Mouse (Mus musculus): ENCODE results near the gene Zer1. TPM values are rescaled to one million over a fixed set of nuclear protein-coding genes. Genes with fewer than 3 reads are reported as not detected.
A peak's percentile ranks its signal among the peaks of the same experiment; 100 is the strongest.
"Not testable (repeated sequence)": the region's sequence is repeated elsewhere in the genome, so short reads cannot be mapped to it uniquely, and the experiment has no call there.

Gene Zer1
- polyA plus RNA-seq, 1 experiment from 2014 or later: 14.5 TPM

GRCm38 (mm10) chr2:30144436-30144835, 20.1 kb upstream of the Zer1 start:
- no peak for ATAC-seq (replicated peaks)
- Histone ChIP-seq H3K4me2 (replicated peaks) (no peak overlapping the region), H3K9me3 (no peaks in the 10 kb centered on the region), H3K27ac (replicated peaks) (no peak overlapping the region), H3K36me3 (peaks cover 92% of the 10 kb centered on the region), H3K9ac (replicated peaks) (no peak overlapping the region), H3K27me3 (no peaks in the 10 kb centered on the region), H3K4me3 (no peak overlapping the region), H3K4me1 (no peaks in the 10 kb centered on the region)
- 96% methylated on average over 4 of the region's 4 CpGs for WGBS

GRCm38 (mm10) chr2:30140021-30140420, 15.6 kb upstream of the Zer1 start:
- H3K27ac ChIP-seq (replicated peaks); H3K4me1 ChIP-seq; H3K9me3 ChIP-seq; H3K9ac ChIP-seq (replicated peaks); ATAC-seq (replicated peaks); H3K4me2 ChIP-seq (replicated peaks); H3K27me3 ChIP-seq; H3K4me3 ChIP-seq: not testable (repeated sequence)
- WGBS: 88% methylated on average over 4 of the region's 4 CpGs
- peaks cover 74% of the 10 kb centered on the region for H3K36me3 ChIP-seq

DNA sequence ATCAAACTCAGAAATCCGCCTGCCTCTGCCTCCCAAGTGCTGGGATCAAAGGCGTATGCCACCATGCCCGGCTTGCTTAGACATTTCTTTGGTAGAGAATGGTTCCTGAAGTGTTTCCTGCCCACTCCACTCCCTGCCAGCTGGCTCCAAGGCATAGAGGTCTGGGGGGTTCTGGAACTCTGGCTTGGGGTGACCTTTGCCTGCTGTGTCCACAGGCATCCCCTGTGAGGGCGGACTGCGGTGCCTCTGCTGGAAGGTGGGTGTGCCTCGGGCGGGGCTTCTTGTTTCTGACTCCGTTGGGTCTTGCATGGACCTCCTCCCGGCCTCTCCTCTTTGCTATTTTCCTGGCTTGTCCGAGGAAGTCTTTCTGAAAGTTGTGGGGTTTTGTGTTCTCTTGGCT, 12.1 kb upstream of the Zer1 start:
- Histone ChIP-seq H3K27me3 (no peaks in the 10 kb centered on the region), H3K27ac (replicated peaks) (no peak overlapping the region), H3K9ac (replicated peaks) (no peak overlapping the region), H3K4me1 (peaks cover 21% of the 10 kb centered on the region), H3K36me3 (peaks cover 38% of the 10 kb centered on the region), H3K9me3 (no peaks in the 10 kb centered on the region), H3K4me3 (no peak overlapping the region), H3K4me2 (replicated peaks) (no peak overlapping the region)
- WGBS: 95% methylated on average over 10 of the region's 10 CpGs
- ATAC-seq (replicated peaks): no peak

DNA sequence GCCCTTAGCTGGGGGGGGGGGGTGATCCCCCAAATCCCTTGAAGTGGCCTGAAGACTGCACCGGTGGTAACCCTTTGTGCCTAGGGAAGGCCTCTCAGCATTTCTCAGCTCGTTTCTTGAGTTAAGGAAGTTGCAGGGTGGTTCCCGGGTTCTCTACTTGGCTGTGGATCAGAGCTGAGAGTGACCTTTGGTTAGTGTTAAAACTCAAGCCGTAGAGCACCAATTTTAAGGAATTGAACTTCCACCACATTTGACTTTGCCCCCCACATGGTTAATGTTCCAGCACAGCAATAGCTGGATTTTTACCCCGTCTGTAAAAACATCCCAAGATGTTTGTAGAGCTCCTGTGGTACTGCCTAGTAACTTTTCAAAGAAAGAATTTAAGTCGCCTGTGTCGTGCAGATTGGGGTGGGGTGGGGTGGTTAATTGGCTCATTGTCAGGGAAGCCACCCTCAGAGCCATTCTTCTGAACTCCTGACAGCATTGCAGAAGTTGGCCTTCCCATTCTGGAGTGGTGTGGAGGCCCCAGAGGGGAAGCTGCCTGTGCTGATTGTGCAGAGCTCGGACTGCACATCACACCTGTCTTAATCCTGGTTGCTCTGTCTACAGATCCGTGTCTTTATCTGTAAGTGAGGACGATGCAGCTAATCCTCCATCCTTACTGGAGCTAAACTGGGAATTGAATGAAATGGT, 10.7 kb upstream of the Zer1 start:
- WGBS: 46% methylated on average over 10 of the region's 10 CpGs
- Histone ChIP-seq H3K4me3 (peak overlapping the region; percentile 94), H3K4me2 (replicated peaks) (peak overlapping the region; percentile 80), H3K36me3 (peaks cover 24% of the 10 kb centered on the region), H3K27me3 (no peaks in the 10 kb centered on the region), H3K9me3 (no peaks in the 10 kb centered on the region), H3K4me1 (peaks cover 21% of the 10 kb centered on the region), H3K9ac (replicated peaks) (peak overlapping the region; percentile 82), H3K27ac (replicated peaks) (no peak overlapping the region)
- no peak for ATAC-seq (replicated peaks)

- H3K27me3 ChIP-seq: no peaks in the 10 kb centered on the region
- H3K27ac ChIP-seq (replicated peaks): no peak overlapping the region; the same call in 1 of the 2 replicates
- H3K4me3 ChIP-seq: peak overlapping the region; percentile 94
- 26% methylated on average over 6 of the region's 6 CpGs for WGBS
- peak overlapping the region; percentile 82 for H3K9ac ChIP-seq (replicated peaks)
- peak overlapping the region; percentile 80 for H3K4me2 ChIP-seq (replicated peaks)
- H3K4me1 ChIP-seq: peaks cover 21% of the 10 kb centered on the region
- ATAC-seq (replicated peaks): peak; percentile 3; the same call in 1 of the 2 replicates
- no peaks in the 10 kb centered on the region for H3K9me3 ChIP-seq
- H3K36me3 ChIP-seq: peaks cover 19% of the 10 kb centered on the region
Measured at GRCm38 (mm10) chr2:30134378-30134711, 10.0 kb upstream of the Zer1 start.

GRCm38 (mm10) chr2:30133613-30134377, 9.4 kb upstream of the Zer1 start, which contains the start of gene Tbc1d13:
Gene Tbc1d13 (plus strand): TSS chr2:30133746.
- Histone ChIP-seq H3K4me3 (peak within 1 kb of the TSS; percentile 94), H3K4me1 (peaks cover 21% of the 10 kb centered on the region), H3K36me3 (peaks cover 16% of the 10 kb centered on the region), H3K9me3 (no peaks in the 10 kb centered on the region), H3K27ac (replicated peaks) (peak within 1 kb of the TSS; percentile 78), H3K27me3 (no peaks in the 10 kb centered on the region), H3K9ac (replicated peaks) (peak within 1 kb of the TSS; percentile 82), H3K4me2 (replicated peaks) (peak within 1 kb of the TSS; percentile 80)
- WGBS: under 1% methylated on average over 46 of the region's 46 CpGs
- peak; percentile 94 for ATAC-seq (replicated peaks)

DNA sequence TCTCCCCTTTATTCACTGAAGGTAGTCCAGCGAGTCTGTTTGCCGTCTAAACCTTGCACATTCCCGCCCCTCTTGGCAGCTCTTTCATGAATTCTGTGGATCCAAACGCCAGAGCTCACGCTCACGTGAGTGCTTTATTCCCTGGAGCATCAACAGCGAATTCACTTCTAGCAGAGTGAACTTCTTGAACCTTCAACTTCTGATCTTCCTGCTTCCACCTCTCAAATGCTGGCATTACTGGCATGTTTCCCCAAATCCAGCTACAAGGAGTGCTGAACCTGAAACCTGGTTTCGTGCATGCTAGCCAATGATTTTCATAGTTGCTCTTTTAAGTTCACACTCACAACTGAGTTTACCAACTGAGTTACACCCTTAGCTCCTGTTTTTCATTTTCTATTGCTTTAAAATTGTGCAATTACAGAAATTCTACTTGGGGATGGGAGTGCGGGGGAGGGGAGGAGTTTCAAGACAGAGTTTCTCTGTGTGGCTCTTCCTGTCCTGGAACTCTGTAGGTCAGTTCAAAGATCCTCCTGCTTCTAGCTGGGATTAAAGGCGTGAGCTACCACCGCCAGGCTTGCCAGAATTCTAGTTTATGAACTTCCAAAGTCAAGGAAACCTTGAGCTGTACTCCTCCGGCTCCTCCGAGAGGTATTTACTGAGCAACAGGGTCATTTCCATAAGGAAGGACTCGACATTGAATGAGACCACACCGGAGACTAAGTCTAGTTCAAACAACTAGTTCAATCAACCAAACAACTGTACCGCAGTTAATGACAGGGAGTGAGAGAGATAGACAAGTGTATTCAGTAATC, 8.6 kb upstream of the Zer1 start:
- Histone ChIP-seq H3K4me3 (peak overlapping the region; percentile 94), H3K9ac (replicated peaks) (peak overlapping the region; percentile 82), H3K4me2 (replicated peaks) (peak overlapping the region; percentile 80), H3K4me1 (peaks cover 21% of the 10 kb centered on the region), H3K9me3 (no peaks in the 10 kb centered on the region), H3K36me3 (peaks cover 16% of the 10 kb centered on the region; the same call in 1 of the 2 replicates), H3K27ac (replicated peaks) (peak overlapping the region; percentile 78), H3K27me3 (no peaks in the 10 kb centered on the region)
- ATAC-seq (replicated peaks): no peak
- WGBS: 20% methylated on average over 16 of the region's 16 CpGs

GRCm38 (mm10) chr2:30131240-30131639, 6.9 kb upstream of the Zer1 start:
- peaks cover 21% of the 10 kb centered on the region for H3K4me1 ChIP-seq
- not testable (repeated sequence) for H3K9ac ChIP-seq (replicated peaks); H3K9me3 ChIP-seq; H3K4me2 ChIP-seq (replicated peaks); H3K36me3 ChIP-seq; H3K27me3 ChIP-seq; ATAC-seq (replicated peaks); H3K27ac ChIP-seq (replicated peaks); H3K4me3 ChIP-seq
- 59% methylated on average over 5 of the region's 5 CpGs for WGBS

DNA sequence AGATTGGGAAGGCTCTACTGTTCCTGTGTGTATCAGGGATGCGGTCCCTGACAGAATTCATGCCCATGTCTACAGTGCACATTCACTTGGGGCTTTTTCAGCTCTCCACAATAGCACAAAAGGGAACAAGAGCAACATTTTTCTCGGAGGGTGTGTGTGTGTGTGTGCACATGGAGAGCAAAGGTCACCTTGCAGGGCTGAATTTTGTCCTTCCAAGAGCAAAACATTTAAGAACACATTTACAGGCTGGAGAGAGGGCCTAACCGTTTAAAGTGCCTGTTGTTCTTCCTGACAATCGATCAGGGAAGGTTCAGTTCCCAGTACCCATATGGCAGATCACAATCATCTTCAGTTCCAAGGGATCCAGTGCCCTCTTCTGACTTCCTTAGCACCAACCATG, 5.8 kb upstream of the Zer1 start:
- no peak overlapping the region for H3K27ac ChIP-seq (replicated peaks)
- no peak overlapping the region for H3K9ac ChIP-seq (replicated peaks)
- ATAC-seq (replicated peaks): no peak
- peaks cover 19% of the 10 kb centered on the region for H3K4me1 ChIP-seq
- H3K4me2 ChIP-seq (replicated peaks): no peak overlapping the region
- no peaks in the 10 kb centered on the region for H3K27me3 ChIP-seq
- 81% methylated on average over 4 of the region's 4 CpGs for WGBS
- H3K9me3 ChIP-seq: no peaks in the 10 kb centered on the region
- no peaks in the 10 kb centered on the region for H3K36me3 ChIP-seq
- no peak overlapping the region for H3K4me3 ChIP-seq

- no peaks in the 10 kb centered on the region for H3K36me3 ChIP-seq
- no peaks in the 10 kb centered on the region for H3K9me3 ChIP-seq
- H3K27me3 ChIP-seq: no peaks in the 10 kb centered on the region
- no peak overlapping the region for H3K4me3 ChIP-seq
- H3K4me2 ChIP-seq (replicated peaks): no peak overlapping the region
- ATAC-seq (replicated peaks): no peak
- WGBS: 38% methylated on average over 2 of the region's 2 CpGs
- no peak overlapping the region for H3K27ac ChIP-seq (replicated peaks)
- no peak overlapping the region for H3K9ac ChIP-seq (replicated peaks)
- H3K4me1 ChIP-seq: peaks cover 14% of the 10 kb centered on the region
Measured at GRCm38 (mm10) chr2:30128789-30129188, 4.4 kb upstream of the Zer1 start.

GRCm38 (mm10) chr2:30123729-30124471, 485 bp downstream of the Zer1 start:
- Histone ChIP-seq H3K4me3 (peak overlapping the region; percentile 82), H3K27ac (replicated peaks) (peak overlapping the region; percentile 95), H3K36me3 (no peaks in the 10 kb centered on the region), H3K27me3 (no peaks in the 10 kb centered on the region), H3K9me3 (no peaks in the 10 kb centered on the region), H3K4me2 (replicated peaks) (peak overlapping the region; percentile 89), H3K9ac (replicated peaks) (peak overlapping the region; percentile 94), H3K4me1 (peaks cover 43% of the 10 kb centered on the region)
- ATAC-seq (replicated peaks): peak; percentile 69
- under 1% methylated on average over 44 of the region's 44 CpGs for WGBS
